Mouse (Mus musculus): Measurements from ENCODE around the gene Eipr1.
A peak's percentile ranks its signal among the peaks of the same experiment; 100 is the strongest.

The Eipr1 gene

DNA sequence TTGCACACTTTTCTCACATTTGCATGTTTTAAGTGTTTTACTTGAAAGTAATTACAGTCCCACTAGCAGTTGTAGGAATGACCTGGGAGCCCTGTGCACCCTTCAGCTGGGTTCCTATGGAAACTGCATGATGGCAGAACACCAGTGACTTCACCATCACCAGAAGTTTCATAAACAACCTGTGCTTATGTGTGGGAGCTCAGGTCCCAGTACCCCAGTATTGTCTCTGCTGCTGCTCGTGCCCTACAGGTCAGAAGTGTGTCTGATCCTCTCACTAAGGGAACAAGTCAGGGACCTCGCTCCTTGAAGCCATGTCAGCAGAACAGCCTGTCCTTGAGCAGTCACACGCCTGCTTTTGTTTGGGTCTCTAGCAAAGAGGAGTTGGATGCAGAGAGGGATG is 78.9 kb downstream of the Eipr1 start:
- no peak for DNase-seq

DNA sequence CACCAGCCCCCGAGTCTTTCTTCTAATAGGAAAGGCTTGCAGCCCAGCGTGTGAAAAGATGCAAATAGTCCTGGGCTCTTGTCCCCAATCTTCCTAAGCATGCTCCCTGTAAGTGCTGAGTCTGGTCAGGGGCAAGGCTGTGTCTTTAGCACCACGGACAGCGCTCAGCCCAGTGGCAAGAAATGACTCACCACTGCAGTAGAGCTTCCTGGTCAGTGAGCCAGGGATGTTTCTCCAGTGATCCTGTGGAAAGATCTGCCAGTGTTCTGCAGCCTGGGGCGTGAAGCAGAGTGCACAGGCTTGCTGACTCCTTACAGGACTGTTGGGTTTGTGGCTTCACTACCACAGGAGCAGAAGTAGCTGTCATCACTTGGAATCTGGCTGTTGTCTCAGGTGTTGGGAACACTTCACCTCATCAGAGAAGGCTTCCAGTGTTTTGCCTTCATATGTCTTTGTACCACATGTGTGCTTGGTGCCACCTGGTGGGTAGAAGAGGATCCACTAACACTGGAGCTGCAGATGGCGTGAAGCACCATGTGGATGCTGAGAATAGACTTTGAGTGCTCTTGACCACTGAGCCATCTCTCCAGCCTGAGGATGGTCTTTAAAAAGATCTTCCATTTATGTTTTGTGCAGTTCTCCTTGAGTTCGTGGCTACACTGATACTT is 79.6 kb downstream of the Eipr1 start:
- peak; percentile 61 for DNase-seq

DNA sequence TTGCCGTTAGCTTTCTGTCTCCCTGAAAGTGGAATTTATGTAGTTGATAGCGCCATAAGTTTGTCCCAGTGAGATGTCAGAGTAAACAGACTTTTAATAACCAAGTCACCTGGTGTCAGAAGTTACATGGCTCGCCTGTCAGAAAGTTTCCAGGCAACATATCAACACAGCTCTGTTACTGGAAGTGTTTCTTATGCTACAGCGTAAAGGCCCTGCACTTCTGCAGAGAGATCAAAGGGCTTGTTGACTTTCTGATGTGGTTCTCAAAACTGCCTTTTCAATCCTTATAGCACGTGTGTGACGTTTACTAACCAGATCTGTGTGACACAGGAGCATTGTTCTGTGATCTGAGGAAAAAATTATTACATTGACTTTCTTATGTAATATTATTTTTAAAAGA is 82.7 kb downstream of the Eipr1 start:
- DNase-seq: peak; percentile 69

DNA sequence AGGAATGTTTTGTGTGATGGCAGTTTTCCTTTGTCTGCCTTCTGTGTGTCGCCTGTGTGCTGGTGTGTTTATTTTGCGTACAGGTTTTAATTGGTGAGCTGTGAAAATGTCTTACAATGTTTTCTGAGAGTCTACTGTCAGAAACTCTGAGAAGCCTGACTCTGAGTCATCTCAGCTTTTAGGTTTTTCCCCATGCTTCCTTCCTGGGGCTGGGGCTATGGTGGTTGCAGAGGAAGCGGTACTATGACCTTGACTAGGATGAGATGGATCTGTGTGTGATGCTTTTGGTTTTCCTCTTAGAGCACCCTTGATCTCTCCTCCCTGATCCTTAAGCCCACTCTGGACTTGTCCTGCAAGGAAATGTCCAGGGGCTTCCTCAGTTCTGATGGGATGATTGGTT is 84.1 kb downstream of the Eipr1 start:
- no peak for DNase-seq

DNA sequence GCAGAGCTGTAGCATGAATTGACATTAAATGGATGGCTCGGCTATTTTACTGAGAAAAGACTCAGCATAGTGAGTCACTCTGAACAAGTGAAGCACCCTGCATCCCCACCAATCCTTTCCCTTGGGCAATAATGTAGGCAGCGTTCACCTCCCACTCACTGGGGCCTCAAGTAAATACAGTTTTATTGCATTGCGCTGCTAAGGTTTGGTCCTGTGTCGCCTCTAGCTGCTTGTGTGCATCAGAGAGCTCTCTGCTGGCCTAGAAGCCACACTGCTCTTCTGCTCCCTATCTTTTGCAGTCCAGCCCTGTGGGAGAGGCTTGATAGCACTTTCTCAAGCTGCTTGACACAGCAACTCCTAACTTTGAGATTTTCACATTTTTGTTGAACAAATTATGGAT is 86.7 kb downstream of the Eipr1 start:
- no peak for DNase-seq

DNA sequence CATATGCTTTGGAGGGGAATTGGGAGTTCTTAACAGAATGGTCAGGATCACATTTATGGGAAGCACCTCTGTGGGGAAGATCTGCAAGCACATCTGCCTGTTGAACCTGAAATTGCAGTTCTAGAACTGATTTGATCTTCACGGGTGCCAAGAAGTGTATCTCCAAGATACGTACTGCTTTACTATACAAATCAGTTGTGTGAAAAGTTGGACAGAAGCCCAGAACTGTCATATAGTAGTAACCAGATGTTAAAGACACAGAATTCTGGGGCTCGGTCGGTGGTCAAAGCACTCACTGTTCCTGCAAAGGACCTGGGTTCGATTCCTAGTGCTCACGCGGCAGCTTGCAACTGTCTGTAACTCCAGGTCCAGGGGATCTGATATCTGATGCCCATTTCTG is 87.4 kb downstream of the Eipr1 start:
- DNase-seq: no peak

DNA sequence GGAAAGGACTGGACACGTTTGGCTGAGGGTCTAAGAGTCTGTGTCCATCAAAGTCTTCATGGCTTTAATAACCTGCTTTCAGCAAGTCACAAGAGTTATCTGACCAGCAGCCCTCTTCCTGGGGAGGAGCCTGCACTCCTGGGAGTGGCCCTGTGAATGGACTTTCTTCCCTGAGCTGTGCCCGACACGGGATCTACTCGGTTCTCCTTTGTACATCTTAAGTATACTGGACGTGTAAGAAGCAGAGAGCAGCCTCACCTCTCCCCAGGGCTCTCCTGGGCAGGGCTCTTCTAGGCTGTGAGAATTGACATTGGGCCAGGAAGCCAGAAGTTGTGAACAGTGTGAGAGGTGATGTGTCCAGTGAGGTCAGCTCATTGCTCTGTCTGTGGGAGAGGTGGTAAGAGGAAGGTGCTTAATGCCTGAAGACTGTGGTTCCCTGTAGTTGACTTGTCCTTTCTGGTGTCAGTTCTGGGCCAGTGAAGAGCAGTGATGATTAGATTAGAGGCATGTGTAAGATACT is 89.6 kb downstream of the Eipr1 start:
- no peak for DNase-seq

DNA sequence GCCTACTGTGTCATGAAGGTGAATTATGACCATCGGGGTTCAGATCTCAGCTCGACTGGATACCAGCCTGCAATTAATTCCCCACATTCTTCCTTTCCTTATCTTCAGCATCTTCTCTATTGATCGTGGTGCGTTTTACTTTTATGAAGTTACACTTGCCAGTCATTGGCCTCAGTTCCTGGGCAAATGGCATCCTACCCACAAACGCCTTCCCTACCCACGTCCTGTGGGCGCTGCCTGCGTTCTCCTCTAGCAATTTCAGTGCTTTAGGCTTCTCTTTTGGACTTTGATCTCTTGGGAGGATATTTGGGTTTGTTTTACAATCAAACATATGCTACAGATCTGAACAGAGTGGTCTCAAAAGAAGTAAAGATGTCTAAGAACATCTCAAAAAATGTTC is 94.2 kb downstream of the Eipr1 start:
- no peak for DNase-seq

DNA sequence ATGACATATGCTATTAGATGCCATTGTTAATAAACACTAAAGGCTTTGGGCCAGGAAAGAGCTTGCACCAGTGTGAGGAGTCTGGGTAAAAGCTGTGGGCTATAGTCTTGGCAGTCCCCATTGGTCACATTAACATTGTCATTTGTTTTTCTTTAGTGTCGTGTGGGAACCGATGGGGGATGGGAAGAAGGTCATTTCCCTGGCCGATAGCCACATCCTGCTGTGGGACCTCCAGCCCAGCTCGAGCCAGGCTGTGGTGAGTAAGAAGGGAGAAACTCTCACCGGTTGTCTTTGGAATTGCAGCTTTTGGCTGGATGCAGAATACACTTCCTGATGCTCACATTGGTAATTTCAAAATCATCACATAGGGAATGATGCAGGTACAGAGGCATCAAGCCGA is 95.8 kb downstream of the Eipr1 start:
- no peak for DNase-seq

DNA sequence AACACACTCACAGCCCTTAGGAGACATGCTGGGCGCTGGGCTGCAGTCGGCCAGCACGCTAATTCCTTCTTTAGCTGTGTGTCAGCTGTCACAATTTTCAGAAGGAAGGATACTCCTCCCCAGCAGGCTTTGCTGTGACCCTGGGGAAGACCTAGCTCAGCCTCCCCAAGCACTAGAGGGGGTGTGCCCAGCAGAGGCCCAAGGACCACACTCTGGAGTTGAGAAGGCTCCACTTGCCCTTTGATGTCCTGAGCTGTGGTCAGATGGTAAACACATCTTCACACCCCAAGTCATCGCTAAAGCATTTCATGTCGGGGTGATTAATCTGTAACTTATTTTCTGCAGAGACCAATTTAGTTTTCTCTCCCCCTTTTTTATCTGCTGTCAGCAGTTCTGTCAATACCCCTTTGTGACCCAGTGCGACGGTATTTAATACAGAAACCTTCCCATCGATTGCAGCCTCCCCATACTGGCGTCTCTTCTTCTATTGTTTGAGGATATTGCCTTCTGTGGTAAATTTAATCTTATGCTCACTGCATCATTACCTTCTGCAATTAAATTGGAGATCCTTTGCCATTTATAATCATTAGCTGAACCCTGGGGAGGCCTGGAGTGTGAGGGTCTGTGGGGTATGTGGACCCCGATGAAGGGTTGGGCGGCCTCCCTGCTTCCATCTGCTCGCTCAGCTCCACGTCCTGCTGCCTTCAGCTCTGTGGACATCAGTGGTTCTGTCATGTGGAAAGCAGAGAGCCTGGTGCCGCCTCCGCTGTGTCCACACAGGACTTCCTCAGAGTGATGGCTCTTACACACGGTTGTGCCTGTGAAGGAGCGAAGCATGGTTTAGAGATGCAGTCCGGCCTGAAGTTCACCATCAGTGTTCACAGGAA is 97.4 kb downstream of the Eipr1 start:
- no peak for DNase-seq

DNA sequence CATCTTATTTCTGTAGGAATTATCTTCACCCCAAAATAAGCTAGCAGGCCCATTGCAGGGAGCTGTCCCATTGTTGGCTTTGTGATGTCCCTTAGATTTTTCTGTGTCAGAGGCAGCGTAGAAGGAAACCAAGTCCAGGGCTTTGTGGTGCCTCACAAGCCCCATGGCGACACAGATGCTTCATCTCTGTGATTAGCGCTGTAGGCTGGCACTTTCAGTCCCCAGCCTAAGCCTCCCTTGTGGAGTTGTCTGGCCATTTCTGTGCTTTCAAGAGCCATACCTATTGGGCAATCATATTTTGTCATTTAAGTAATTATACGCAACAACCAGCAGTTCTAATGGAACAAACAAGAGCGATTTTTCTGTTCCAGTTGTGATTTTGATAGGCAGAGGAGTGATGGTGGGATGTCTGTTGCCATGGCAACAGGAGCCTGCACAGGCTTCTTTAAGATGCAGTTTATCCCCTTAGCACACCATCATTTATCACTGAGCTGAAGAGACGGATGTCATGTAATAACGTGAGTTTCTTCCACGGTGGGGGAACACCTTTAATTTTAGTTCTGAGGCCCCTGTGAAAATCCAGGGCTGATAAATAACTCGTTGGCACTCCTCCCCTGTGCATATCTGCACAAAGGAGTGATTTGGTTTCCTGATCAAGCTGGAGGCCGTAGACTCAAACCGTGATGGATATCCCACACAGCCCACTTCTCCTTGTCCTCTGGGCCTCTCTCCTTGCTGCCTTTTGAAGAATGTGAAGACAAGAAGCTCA is 108.1 kb downstream of the Eipr1 start:
- DNase-seq: no peak

DNA sequence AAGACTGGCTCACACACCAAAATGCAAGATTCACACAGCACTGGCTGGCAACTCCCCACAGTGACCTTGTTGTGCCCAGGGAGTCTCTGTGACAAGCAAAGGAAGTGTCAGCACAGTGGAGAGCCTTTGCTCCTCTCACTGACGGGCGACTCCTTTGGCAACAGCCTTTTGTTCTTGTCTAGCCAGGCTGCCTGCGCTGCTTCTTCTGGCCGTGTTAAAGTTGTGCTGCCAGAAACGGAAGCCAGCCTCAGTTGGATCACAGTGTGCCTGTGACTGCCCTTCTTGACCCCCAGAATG is 108.6 kb downstream of the Eipr1 start:
- no peak for DNase-seq

DNA sequence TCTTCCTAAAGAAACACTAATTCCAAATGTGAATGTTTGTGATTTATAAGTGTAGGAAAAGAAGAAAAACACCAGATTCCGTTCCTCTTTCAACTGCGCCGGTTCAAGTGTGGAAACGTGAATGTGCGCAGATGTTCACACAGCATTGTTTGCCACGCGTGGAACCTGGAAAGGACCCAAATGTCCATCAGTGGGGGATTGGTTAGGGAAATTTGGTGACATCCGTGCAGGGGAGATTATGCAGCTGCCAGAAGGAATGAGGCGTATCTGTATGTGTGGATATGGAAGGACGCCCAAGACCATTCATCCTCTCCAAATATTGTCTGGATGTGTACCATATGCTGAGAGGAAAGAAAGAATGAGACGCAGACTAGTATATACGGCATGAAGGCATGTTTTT is 111.7 kb downstream of the Eipr1 start:
- DNase-seq: no peak

DNA sequence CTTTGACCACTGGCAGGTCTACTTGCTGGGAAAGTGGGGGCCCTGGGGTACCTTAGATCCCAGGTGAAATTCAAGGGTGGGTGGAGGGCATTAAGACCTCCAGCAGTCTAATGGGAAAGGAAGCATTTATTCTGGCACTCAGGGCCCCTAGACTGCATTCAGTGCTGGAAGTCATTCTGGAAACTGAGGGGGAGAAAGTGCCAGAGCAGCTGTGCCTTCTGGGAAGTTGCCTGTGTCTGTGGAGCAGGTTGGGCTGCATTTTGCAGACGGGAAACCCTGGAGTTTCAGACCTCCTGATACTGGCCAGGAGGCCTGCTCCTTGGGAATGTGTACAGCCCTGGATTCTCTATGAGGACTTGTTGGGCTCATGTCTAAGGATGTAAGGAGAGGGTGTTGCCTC is 114.5 kb downstream of the Eipr1 start:
- no peak for DNase-seq

DNA sequence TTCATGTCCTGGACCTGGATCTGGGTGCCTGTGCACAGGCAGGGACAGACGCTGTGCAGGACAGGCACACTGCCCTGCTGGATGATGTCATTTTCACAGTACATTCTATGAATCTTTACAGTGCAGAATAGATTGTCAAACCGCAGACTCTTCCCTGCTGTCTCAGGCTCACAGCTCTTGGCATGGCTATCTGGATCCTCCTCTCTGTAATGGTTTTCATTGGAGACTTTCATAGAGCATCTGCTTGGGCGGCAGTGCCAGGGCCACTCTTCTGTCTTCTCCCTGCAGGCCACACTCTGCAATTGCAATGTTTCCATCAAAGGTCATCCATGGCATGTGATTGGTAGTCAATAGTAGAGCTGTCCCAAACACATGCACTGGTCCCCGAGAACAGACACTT is 117.2 kb downstream of the Eipr1 start:
- DNase-seq: no peak

DNA sequence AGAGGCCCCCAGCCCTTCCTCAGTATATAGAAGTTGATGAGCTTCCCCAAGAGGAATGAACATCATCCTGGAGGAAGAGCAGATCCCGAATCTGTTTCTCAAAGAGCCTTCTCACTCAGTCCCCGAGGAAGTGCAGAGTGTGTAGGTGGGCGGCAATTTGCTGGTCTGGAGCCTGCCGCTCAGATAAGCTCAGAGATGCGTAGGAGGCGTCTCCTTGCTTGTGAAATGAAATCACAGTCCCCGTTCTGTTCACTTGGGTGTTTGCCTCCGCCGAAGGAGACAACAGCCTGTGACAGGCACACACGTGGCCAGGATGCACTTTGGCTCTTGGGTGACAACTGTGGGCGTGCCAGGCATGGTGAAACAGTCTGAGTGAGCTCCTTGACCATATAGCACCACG is 120.7 kb downstream of the Eipr1 start:
- DNase-seq: no peak

DNA sequence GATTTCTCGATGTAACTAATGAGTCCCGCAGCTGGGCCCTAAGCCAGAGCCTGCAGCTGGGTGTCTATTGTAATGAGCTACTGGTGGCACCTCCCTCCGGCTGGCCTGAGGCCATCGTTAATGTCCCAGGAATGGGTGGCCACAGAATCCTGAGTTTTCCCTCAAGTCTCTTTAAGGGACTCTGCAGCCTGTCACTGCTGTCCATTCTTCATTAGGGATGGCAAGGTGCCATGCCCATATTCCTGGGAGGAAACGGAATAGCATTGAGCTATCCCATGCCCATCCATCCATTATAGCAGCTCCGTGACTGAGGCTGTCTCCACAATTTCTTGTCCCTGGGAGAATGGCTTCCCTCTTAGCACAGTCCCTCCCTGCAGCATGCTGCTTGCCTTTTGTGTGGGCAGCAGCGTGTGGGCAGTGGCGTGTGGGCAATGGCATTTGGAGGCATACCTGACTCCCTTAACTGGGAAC is 123.2 kb downstream of the Eipr1 start:
- no peak for DNase-seq

DNA sequence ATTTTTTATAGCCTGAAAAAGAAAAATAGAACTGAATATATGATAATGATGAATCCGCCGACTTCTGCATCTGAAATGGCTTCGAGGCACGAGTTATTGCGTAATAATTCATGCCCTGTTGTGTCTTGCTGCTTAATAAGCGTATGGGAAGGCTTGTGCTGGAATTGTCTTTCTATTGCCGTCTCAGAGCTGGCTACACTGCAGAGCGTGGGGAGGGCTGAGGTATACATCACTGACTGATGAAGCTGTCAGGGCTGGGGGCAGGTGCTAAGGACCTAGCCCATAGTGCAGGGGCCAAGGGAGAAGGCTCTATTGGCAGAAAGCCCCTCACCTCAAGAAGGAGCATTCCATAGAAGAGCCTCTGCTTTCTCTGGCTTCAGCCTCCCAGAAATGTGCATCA is 123.9 kb downstream of the Eipr1 start:
- no peak for DNase-seq

DNA sequence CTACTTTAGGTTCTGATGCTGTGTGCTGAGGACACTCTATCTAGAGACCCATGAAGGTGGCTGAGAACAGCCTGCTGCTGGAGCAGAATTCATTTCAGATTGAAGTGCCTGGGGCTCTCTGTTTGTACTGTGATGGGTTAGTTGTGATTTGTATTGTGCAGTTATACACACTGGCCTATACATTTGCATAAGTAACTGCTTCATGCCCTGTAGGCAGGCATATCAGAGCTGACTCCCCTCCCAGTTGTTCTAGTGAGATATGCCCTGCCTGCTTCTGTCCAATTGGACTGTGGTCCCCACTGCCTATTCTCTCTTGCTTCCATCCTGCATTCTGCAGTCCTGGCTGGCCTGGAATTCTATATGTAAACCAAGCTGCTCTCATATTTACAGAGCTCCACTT is 128.9 kb downstream of the Eipr1 start:
- DNase-seq: no peak

DNA sequence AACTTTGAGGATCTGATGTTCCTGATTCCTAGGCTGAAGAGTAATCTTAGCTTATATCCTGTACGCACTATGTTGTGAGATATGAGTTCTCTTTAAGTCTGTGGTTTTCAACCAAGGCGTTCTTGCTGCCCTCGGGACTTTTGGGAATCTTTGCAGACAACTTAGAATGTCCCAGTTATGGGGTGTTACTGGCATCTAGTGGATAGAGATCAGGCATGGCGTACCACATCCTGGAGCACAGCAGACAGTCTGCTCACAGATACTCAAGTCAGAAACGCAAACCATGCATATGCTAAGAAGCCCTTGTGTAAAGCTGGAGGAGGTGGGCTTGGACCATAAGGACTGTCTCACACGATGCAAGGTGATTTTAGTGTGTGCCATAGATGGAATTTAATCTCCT is 136.1 kb downstream of the Eipr1 start:
- no peak for DNase-seq

DNA sequence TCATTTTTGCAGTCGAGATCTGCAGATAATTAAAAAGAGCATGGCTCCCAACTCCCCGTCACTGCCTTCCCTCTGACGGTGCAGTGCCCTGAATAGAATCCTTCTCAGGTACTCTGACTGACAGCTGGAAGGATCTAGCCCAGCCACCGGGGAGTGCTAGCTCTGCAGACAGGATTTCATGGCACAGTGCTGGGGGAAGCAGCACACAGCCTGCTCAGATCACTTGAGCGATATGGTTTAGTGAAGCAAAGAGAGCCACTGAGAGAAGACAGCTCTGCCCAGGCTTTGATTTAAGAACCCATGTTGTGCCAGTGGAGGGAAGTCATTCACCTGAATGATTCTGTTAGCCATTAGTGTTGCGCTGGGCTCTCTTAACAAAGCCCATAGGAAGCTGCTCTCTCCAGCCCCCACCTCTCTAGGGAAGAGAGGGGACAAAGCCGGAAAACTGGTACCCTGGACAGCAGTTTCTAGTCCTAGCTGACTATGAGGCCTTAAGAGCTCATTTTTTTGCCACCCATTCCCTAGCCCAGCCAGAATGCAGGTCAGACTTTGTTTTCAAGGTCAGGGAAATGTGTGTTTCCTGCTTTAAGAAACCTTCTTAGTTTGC is 137.6 kb downstream of the Eipr1 start:
- no peak for DNase-seq

DNA sequence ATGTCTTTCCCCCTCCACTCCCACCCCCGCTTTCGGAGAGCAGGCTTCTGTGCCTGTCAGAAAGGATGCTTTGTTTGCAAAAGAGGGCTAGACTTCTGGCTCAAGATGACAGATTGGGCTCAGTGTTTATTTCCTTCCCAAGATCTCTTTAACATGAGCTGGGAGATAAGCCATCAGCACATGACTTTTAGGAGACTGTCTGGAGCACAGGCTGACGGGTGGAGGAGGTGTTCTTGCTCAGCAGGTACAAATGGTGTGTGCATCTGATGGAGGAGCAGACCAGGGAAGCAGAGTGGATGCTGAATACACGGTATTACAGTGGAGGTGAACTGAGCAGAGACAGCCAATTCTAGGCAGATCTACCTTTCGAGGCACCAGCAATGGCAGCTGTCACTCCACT is 139.9 kb downstream of the Eipr1 start:
- DNase-seq: no peak

DNA sequence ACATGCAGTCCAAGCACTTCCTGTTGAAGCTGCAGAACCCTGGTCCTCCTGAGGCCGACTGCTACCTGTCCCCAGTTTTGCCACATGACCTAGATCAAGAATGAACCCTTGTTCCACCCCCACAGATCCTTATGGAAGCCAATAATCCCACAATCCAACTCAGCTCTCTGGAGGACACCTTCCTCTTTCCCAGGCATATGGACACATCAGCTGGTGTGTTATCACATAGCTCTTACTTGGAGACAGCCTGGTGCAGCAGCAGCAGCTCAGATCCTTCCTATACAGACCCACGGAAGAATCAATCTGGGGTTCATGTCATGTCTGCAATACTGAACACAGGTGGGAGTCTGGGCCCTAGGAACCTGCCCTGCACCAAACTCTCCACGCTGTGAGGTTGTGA is 145.0 kb downstream of the Eipr1 start:
- no peak for DNase-seq
